Mouse (Mus musculus): ENCODE measurements around the gene Itih4.

Itih4 gene

DNA sequence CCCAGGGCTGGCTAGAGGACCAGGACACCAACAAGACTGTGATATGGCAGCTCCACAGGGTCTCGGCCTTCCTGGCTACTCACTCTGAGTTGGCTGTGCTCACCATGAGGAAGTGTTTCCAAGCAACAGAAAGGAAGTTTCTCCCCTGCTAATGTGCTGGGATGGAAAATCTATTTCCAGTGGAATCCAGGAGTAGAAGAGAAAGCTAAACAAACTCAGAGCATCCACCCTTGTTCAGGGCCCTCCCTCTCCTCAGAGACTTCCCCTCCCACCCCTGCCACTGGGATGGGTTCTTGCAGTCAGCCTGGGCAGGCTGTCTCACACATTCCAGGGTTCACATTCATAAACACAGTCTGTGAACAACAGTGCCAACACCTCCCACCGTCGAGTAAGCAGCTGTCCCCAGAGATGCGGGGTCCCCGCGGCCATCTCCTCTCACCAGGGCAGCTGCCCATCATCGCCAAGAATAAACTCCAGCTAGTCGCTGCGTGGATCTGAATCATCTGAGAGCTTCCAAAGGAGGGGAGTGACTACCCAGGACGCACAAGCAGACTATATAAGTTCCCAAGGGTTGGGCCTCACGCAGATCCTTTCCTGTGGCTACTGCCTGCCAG is 7.2 kb upstream of the Itih4 start, which contains the start of gene Mustn1:
Gene Mustn1, plus strand, starts transcription at position 243 of the 614 bp plus-strand sequence.
- DNase-seq (ENCODE audit: low spot score in 2 of 2) = peak in 1 of 2 experiments; percentile 31

GRCm38 (mm10) chr14:30879794-30880193 is 6.5 kb upstream of the Itih4 start:
- no peak for DNase-seq (ENCODE audit: low spot score in 2 of 2)

DNA sequence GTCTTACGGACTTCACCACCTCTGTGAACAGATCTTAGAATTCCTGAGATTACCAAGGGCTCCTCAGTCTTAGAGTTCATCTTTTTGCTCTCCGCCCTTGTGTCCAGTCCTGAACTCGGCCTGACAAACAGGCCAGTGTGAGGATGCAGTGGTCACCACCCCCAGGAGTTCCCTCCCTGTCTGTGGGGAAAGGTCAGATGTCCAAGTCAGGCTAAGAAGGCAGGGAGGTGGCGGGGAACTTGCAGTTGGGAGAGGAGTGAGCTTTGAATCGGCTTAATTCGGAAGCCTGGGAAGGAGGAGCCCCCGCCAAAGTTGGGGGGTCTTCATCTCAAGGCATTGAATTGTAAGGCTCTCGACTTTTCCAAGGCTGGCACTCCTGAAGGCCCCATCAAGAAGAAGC is 6.0 kb upstream of the Itih4 start:
- DNase-seq (ENCODE audit: low spot score in 2 of 2) = no peak

GRCm38 (mm10) chr14:30880811-30881717 is 5.2 kb upstream of the Itih4 start:
- DNase-seq (ENCODE audit: low spot score in 2 of 2) = peak in 1 of 2 experiments; percentile 53

DNA sequence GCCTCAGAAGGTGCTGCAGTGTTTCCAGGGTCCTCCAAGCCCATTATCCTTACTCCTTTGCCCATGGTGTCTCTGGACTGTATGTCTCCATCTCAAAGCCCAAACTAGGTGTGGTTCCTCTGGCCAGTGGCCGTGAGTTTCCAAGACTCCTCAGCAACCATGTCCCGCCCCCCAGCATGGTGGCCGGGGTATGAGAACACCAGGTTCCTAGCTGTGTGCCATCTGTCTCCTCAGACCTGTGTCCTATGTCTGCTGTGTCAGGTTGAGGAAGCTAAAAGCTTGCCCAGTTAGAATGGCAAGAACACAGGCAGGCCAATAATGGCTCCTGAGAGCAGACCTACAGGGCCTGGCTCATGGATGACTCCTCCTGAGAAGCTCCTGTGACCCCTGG is 4.6 kb upstream of the Itih4 start:
- DNase-seq (ENCODE audit: low spot score in 2 of 2) = no peak

GRCm38 (mm10) chr14:30885298-30885697 is 978 bp upstream of the Itih4 start:
- DNase-seq (ENCODE audit: low spot score in 2 of 2) = no peak

DNA sequence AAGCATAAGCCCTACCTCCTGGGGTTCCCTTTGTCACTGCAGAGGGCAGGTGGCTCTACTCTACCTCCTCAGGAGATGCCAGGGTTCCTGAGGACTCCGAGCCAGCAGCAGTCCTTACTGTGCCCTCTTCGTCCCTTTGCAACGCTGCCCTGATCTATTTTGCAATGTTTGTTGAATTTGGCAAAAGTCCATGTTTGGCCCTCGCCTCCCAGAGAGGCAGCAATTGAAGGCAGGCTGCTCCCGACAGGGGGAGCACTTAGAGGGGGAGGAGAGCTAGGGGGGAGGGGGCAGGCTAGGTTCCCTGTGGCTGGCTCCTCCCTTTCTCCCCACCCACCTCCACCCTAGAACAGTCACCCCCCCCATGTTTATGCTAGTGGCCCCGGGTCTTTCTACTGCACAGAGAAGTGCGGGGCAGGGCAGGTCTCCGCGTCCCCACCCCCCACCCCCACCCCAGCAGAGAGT is 2.0 kb downstream of the Itih4 start:
- DNase-seq (ENCODE audit: low spot score in 2 of 2) = no peak

- DNase-seq (ENCODE audit: low spot score in 2 of 2) = no peak
Measured at GRCm38 (mm10) chr14:30899972-30900371, 13.7 kb downstream of the Itih4 start.

GRCm38 (mm10) chr14:30902628-30903027 is 16.4 kb downstream of the Itih4 start:
- DNase-seq (ENCODE audit: low spot score in 2 of 2) = no peak

DNA sequence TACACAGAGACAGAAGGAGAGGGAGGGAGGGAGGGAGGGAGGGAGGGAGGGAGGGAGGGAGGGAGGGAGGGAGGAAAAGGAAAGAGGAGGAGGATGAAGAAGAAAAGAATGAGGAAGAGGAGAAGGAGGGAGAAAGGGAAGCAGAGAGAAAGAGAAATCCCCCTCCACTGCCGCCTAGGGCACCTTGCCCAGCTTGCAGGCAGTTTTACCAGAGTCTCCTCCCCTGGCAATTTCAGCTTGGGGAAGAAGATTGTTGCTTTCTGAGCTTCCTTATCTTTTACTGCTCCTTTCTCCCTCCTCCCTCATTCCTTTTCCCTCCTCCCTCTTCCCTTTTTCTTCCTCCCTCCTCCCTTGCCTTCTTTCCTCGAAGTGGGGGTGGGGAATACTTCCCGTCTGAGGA is 16.8 kb downstream of the Itih4 start:
- DNase-seq (ENCODE audit: low spot score in 2 of 2) = no peak

GRCm38 (mm10) chr14:30904307-30904706 is 18.0 kb downstream of the Itih4 start:
- DNase-seq (ENCODE audit: low spot score in 2 of 2) = no peak

- DNase-seq (ENCODE audit: low spot score in 2 of 2) = no peak
Measured at GRCm38 (mm10) chr14:30906001-30906400, 19.7 kb downstream of the Itih4 start.

- no peak for DNase-seq (ENCODE audit: low spot score in 2 of 2)
Measured at GRCm38 (mm10) chr14:30907814-30908265, 21.6 kb downstream of the Itih4 start.

DNA sequence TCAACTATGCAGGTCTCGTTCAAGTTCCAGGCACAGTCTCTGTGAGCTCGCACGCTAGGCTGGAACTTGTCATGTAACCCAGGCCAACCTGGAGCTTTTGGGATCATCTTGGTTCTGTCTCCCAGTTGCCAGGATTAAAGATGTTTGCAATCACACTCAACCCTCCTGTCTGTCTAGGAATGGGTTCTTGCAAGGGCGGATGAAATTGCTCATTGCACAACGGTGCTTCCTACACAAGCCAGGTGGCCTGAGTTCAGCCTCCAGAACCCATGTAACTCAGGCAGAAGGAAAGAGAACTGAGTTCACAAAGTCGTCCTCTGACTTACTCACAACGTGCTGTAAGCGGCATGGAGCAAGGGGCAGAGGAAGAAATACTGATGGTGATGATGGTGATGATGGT is 24.9 kb downstream of the Itih4 start:
- no peak for DNase-seq (ENCODE audit: low spot score in 2 of 2)

GRCm38 (mm10) chr14:30912641-30913040 is 26.4 kb downstream of the Itih4 start:
- DNase-seq (ENCODE audit: low spot score in 2 of 2) = no peak

DNA sequence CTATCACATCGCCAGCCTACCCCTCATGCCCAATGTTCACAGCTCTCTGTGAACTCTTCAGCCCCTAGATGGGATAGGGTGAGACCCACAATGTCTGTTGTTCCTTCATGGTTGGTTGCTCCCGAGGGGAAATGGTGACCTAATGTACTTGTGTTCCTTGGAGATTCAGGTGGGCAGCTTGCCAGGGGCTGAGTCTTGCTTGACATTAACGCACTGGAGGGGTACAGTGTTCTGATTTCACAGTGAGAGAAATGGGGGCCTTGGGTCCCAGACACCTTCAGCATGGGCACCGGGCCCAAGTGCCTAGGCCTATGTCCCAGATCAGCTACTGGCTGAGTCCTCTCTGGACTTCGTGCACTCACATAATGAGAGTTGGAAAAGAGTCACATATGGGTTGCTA is 27.1 kb downstream of the Itih4 start:
- DNase-seq (ENCODE audit: low spot score in 2 of 2) = no peak

DNA sequence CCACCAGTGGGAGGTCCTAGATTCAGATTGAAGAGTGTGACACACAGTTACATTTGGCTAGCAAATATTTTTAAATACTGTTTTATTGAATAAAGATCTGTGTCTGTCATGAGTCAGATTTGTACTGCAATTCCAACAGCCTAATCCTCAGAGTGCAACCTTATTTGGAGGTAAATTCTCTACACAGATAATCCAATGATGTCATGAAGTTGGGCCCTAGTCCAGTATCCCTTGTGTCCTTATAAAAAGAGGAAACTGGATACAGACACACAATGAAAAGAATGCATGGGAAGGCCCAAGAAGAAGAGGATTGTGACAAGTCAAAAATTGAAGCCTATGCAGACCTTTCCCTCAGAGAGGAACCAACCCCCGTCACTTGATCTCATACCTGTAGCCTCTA is 30.2 kb downstream of the Itih4 start:
- DNase-seq (ENCODE audit: low spot score in 2 of 2) = no peak

GRCm38 (mm10) chr14:30922053-30922670 is 35.9 kb downstream of the Itih4 start:
- DNase-seq (ENCODE audit: low spot score in 2 of 2) = no peak

- DNase-seq (ENCODE audit: low spot score in 2 of 2) = peak; percentile 9 to 44
Measured at GRCm38 (mm10) chr14:30923375-30924105, 37.3 kb downstream of the Itih4 start, which contains the start of gene Itih3. TSS of gene Itih3 (minus strand) at chr14:30923760.

GRCm38 (mm10) chr14:30925492-30925891 is 39.2 kb downstream of the Itih4 start:
- DNase-seq (ENCODE audit: low spot score in 2 of 2) = no peak

DNA sequence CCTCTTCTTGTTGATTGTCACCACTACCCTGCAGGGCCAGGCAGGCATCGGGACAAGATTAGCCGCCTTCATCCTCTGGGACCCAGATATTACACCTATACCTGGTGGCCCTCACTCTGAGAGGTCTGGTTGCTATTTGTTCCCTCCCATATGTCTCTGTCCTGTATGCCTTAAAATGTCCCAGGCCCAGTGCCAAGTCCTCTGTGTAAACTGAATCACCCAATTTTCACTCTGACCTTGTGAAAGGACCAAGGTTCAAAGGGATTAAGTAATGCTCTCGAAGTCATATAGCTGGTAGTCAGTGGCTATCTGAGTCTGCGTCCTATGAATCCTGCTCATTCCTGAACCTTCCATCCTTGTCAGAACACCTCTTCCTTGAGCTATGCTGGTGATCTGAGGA is 44.1 kb downstream of the Itih4 start:
- DNase-seq (ENCODE audit: low spot score in 2 of 2) = no peak

DNA sequence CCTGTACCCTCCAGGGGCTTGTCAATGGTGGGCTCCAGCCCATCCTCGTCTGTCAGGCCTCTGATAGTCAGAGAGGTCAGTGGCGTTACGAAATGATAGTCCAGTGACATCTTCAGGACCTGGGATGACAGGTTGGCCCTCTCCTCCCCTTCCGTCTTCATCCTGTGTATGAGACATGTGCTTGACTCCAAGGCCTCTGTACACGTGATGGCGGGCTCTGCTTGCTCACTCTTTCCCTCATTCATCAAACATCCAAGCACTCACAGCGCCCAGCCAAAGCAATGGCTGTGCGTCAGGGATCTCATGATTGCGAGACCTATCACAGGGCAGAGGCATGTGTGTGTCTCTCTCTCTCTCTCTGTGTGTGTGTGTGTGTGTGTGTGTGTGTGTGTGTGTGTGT is 47.1 kb downstream of the Itih4 start:
- no peak for DNase-seq (ENCODE audit: low spot score in 2 of 2)
